Mouse (Mus musculus) CD4-positive, CD25-positive, alpha-beta regulatory T cell, adult 4 months (primary cell): ENCODE measurements around the gene Cybrd1. TPM values are rescaled to one million over a fixed set of nuclear protein-coding genes. Genes with fewer than 3 reads are reported as not detected.

Source experiments
- ATAC-seq: one replicate; pipeline ENCODE4 v1.8.0; 2017
- polyA plus RNA-seq, 2 experiments: library from polyadenylated mRNA; unstranded; fragments of 100-300 nt; shearing (Covaris generic); gene quantifications; one replicate each; pipeline ENCODE4 v1.2.1; 2017

Cybrd1 gene
- under 1 TPM; 0.25 to 0.26 TPM for polyA plus RNA-seq

DNA sequence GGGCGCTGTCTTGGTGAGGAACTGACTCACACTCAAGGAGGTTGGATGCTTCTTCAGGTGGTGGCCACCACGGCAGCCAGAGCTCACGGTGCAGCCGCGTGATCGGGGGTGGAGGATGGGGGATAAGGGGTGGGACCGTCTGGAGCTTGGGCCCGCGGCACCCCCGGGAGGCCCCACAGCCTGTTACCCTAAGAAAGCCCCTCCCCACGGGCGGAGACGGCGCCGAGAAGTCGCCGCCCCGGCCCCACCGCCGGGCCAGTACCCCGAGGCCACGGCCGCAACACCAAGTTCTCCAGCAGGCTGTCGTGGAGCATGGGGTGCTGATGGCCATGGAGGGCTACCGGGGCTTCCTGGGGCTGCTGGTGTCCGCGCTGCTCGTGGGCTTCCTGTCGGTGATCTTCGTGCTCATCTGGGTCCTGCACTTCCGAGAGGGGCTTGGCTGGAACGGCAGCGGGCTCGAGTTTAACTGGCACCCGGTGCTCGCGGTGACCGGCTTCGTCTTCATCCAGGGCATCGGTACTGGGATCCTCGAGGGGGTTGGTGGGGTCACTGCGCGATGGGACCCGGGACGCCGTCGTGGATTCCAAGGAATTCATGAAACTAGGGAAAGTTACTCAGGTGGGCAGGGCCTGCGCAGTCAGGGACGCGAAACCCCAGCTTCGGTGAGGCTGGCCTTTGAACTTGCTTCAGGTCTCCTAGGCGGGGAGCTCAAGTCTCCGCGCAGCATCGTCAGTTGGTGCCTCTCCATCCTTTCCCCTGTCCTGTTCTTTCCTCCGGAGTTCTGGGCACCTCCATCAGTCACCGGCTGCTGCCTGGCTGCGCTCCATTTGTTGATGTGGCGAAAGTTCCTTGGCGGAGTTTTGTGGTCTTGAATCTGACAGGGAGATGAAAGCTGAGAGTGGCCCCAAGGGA is at the start of gene Cybrd1:
Gene Cybrd1 (plus strand): TSS at position 127 of the 912 bp plus-strand sequence.
- ATAC-seq: peak; percentile 34

DNA sequence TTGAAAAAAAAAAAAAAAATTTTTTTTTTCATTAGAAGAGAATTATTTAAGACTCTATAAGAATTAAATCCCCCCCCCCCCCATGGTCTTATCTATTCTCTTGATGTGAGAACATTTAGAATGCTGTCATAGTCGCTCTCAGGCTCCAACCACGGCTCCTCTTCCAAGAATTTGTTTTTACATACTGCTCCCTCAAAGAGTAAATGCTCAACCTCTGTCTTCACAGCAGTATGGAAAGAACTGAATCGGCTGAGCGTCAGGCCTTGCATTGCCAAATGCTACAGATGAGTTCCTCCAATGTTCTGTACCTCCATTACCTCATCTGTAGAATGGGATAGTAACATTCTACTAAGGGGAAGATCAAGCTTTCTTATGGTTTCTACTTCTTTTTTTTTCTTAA is 46.1 kb upstream of the Cybrd1 start:
- ATAC-seq: no peak

DNA sequence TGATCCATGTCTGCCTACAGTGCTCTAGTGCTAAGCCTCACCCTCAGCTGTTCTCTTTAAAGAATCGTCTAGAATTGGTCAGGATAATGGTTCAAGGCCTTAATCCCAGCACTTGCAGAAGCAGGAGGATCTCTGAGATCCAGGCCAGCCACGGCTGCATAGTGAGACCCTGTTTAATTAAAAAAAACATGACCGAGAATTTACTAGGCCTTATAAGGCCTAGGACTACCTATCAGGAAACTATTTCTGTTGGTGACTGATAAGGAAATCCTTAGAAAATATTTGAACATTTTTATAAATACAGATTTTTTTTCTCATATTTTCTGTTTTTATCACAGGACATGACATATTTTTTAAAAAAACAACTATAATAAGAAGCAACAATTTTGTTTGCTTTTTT is 44.4 kb upstream of the Cybrd1 start:
- no peak for ATAC-seq

DNA sequence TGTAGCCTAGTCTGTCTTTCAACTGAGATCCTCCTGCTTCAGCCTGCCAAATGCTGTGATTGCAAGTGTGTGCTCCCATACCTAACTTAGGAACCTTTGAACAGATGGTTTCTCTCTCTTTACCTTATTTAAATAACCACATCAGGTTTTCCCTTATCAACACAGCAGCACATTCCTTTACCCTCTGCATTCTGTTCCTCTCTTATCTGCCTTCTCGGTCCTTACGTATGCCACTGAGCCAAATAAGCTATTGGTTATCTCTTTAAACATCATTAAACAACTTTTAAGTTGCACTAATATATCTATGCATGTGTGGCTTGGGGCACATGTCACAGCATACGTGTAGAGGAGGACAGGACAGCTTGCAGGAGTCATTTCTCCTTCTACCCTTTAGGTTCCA is 43.9 kb upstream of the Cybrd1 start:
- ATAC-seq: no peak

DNA sequence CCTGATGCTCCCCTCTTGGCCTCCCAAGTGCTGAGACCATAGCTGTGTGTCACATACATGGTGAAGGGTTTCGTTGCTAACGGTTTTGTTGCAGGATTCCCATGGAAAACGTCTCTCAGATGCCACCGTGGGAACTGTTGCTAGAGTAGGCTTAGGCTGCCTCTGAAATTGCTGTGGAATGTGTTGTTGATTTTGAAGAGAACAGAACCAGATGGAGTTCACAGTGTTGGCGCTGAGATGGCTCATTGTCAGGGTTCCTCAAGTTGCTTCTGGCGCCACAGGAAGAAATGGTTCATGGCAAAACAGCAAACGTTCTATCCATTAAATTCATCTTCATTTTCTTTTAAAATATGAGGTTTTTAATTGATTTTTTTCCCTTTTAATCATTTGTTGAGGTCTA is 35.3 kb upstream of the Cybrd1 start:
- no peak for ATAC-seq

DNA sequence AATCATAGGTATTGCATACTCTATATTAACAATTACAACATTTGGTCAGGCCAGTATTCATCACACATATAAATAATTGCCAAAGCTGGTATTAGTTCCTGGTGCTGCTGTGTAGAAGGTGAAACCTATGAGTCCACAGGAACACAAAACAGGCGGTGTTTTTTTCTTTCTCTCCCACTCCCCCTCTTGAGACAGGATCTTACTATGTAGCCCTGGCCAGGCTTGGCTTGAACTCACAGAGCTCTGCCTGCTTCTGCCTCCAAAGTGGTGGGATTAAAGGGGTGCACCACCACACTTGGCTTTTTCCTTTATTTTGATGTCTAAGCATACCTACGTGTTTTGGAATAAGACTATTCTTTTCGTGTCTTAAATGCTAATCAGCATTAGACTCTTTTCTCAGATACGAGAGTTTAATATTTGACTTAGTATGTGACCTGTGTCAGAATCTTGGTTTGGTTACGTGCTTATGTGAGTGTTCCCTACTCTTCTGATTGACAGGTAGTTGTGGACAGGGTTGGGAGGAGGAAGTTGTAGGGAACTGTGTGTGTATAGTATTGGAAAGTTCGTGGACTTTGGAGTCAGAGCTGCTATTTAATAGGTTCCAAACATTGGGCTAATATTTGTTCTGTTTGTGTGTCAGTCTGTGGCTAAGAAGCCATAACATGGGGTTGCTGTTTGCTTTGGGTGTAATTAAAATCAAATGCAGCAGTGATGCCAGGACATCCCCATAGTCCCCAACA is 34.1 kb upstream of the Cybrd1 start:
- ATAC-seq: no peak

DNA sequence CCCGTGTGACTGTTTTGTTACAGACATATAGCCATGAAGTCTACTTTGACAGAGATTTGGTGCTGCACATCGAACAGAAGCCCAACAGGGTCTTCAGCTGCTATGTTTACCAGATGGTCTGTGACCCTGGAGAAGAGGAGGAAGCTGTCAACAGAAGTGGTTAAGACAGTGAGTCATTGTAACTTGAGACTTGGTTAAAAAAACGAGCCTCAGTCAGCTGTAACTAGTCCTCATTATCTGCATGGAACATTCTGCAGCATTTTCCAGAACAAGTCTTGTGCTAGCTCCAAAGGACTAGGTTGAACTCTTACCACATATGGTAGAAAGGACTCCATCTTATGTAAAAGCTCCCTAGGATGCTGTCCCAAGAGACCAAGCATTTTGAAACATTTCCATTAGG is 28.0 kb upstream of the Cybrd1 start:
- no peak for ATAC-seq

DNA sequence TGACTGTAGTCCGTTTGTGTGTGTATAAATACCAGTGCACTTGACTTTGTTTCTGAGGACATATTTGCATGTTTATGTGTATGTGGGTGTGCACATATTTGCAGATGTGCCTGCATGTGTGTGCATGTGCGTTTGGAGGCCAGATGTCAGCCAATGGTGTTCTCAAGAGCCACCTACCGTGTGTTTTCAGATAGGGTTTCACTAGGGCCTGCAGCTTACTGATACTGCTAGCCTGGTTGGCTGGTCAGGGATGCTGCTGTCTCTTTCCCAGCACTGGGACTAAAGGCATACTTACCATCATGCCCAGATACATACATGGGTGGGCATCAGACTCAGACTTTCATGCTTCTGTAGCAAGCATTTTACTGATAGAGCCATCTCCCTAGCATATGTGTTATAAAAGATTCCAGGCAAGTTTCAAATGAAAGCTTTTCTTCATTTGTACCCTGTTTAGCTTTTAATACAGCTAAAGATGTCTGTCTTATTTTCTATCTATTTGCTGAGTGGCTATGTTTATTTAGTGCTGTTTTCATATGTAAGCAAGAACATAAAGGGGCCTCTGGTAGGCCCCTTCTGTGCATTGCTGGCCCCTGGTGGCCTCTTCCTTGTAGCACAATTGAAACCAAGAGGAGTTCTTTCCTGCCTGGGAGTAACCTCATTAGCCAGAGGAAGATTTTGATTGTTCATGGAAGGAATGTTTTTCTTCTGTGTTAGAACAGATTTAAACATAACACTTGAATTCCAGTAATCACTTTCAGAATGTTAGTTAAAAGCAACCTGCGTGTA is 26.9 kb upstream of the Cybrd1 start:
- no peak for ATAC-seq

DNA sequence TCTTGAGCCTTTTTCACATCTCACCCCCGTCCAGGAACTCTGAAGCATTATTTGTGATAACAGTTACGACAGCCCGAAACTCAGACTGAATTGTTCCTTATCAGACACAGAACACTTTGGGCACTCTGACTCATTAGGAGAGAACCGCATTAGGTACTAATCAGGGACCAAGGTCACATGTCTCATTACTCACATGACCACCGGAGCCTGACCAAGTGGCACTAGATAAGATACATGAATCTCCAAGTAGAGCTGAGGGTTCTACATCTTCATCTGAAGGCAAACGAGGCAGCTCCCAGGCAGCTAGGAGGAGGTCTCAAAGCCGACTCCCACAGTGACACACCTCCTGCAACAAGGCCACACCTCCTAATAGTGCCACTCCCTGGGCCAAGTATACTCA is 21.6 kb upstream of the Cybrd1 start:
- no peak for ATAC-seq

DNA sequence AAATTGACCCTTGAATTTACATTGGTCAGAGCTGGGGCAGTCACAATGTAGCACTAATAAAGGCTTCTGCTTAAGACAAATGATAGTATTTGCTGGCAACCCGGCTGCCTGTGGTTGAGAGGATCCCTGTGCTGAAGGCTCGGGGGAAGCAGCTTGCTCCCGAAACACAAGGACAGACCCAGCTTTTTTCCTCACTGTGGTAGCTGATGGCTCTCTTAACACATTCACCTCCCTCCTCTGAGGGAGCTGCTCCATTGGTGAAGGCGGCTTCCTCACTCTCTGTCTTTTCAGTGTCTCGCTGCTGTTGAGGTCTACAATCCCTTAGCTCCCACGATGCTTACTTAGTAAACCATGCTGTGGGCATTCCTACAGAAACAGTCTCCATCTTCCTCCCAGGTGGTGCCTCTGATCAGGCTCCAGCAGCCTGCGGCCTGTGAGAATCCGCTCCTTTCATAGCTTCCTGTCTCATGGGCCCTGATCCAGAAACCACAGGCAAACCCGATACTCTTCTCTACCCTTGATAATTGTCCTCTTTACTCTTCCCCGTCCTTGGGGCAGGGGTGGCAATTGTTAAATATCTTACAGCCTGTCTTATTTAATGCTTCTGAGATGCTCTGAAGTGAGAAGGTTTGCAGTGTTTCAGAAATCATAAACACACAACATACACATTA is 15.0 kb upstream of the Cybrd1 start:
- no peak for ATAC-seq

DNA sequence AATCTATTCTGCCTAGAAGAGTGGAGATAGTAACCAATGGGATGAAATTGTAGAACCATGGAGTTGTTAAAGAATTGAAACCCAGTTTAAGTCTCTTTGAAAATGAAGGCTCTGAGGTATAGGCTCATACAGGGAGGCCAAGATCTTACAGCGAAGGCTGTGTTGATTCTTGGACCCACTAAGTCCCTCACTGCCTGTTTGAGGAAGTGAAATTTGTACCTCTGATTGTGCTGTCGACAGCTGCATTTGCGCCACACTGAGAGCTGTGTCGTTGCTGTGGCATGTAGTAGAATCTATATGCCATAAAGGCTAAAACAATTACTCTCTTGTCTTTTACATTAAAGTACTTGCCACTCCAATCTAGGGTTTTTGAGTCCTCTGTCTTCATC is 14.4 kb upstream of the Cybrd1 start:
- ATAC-seq: no peak

DNA sequence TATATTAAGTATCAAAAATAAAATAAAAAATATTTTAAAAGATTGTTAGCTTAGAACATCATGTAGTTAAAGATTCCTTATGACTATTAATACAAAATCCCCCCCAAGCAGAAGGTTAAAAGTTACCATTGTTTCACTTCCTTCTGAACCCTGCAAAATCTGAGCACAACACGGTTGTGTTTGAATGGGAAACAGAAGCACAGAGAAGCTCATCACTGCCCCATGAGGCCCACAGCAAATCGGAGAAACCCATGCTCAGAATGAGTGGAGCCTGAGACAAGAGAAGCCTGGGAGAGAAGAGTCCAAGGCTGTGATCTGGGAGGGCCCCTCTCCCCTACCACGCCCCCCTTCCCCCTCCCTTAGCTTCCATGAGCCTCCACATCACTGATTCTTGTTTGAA is 13.0 kb upstream of the Cybrd1 start:
- ATAC-seq: no peak

DNA sequence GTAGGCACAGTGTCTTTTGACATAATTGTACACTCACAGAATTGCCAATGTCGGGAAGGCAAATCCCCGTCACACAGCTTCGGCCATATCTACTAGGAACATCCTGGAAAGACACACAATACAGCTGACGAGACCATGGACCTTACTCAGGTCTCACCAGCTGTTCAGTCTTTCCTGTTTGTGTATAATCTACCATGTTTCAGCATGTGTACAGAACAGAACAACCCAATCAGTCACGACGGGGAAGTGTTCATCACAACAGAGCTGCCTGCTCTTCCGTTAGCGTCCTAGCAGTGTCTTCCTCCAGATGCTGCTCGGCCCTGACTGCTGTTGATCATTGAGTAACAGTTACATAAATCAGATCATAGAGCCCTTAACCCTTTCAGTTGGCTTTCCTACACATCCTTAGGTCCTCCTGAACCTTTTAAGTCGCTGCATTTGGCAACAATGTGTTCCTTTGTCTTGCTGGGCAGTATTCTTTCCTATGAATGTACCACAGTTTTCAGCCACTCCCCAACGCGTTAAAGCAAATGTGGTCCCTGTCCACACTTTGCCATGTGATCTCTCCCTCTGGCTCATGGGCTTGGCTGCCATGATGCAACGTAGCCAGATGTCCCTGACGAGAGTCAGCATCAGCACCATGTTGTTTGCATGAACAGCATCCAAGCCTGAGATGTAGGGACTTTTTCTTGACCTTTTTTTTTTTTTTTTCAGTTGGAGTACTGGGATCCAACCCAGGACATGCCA is 12.1 kb upstream of the Cybrd1 start:
- ATAC-seq: no peak

DNA sequence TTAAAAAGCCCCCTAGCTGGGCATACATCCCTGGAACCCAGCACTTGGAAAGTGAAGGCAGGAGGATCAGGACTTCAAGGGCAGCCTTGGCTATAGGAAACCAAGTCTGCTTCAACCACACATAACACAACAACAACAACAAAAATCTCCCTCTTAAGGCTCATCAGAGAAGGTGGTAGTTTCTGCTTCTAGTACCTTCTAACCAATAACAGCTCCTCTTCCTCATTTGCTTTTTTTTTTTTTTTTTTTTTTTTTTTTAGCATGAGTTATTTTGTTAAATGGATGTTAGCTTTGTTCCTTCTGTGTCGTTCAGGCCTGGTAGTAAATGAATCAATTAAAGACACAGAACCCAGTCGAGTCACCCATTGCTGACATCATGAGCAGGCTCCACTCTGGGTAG is 10.5 kb upstream of the Cybrd1 start:
- ATAC-seq: no peak

DNA sequence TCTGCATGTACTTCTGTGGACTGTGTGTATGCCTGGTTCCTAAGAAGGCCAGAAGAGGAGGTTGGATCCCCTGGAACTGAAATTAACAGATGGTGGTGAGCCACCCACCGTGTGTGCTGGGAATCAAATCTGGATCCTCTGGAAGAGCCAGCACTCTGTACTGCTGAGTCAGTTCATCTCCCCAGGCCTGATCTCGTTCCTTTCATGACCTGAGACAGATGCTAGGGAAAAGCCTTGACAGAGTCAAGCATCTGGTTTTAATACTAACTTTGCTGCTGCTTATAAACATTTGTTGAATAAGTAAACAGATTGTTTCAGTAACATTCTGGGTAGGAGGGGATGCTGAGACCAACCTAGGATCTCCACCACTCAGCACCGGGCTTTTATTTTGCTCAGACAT is 9.2 kb upstream of the Cybrd1 start:
- no peak for ATAC-seq

DNA sequence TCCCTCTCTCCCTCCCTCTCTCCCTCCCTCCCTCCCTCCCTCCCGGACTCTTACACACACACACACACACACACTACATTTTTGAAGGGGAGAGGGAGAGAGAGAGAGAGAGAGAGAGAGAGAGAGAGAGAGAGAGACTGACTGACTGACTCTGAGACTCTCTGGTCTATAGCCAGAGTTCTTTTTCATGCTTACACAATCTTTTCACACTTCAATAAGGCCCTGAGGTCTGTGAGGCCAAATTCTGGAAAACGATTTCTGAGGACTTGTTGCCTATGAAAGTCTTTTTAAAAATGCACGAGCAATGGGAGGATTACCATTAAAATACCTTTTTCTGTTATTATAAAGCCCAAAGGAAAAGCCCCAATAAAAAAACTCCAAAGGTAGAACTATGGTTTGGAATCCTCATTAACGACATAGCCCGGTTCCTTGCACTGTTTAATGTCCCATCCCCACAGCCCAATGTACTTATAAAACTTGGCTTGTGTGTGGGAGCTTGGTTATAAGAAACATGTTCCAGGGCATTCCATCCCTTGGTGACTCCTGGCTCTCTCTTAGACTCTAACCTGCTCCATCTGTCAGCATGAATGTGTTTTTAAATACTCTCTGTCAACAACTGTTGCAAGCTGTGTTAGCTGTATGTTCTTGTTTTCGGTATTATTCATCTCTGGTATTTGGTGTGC is 4.1 kb upstream of the Cybrd1 start:
- no peak for ATAC-seq

DNA sequence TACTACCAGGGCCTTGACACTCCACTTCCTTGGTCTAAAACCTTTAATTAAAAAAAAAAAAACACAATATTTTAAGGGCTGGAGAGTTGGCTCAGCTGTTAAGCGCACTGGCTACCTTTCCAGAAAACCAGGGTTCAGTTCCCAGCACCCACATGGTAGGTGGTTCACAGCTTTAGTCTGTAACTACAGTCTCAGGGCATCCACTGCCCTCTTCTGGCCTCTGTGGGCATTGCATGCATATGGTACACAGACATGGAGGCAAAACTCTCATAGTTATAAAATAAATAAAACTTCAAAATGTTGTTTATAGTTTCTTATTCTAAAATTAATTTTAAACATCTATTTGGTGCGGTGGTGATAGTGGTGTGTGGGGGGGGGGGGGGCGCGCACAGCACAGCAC is 1.6 kb upstream of the Cybrd1 start:
- ATAC-seq: no peak

DNA sequence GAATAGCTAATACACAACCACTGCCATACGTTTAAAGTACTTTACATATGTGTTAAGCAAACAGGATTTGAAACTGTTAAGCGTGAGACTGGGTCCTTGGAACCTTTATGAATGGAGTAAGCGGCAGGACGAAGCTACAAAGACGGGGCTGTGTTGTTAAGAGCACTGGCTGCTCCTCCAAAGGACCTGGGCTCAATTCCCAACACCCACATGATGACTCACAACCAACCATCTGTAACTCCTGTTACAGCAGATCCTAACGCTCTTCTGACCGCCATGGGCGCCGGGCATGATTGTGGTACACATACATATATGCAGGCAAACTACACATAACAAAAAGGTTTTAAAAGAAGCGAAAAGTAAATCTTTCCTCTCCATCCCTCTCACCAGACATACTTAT is 3.1 kb downstream of the Cybrd1 start:
- no peak for ATAC-seq

DNA sequence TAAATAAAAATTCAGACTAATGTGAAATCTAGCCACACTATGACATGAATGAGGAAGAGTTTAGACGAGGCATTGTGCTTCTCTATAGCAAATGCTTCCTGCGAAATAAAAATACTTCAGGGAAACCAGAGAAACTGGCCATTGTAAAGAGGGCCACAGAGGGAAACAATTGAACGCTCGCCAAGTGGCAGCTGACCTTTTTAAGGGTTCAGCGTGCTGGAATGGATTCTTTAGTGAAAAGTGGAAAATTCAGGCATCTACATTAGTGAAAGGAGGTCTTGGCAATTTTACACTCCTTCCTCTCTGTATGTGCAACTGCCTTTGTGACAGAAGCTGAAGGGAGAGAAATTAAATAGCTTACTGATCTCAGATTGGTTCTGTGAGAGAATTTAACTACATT is 3.7 kb downstream of the Cybrd1 start:
- no peak for ATAC-seq

DNA sequence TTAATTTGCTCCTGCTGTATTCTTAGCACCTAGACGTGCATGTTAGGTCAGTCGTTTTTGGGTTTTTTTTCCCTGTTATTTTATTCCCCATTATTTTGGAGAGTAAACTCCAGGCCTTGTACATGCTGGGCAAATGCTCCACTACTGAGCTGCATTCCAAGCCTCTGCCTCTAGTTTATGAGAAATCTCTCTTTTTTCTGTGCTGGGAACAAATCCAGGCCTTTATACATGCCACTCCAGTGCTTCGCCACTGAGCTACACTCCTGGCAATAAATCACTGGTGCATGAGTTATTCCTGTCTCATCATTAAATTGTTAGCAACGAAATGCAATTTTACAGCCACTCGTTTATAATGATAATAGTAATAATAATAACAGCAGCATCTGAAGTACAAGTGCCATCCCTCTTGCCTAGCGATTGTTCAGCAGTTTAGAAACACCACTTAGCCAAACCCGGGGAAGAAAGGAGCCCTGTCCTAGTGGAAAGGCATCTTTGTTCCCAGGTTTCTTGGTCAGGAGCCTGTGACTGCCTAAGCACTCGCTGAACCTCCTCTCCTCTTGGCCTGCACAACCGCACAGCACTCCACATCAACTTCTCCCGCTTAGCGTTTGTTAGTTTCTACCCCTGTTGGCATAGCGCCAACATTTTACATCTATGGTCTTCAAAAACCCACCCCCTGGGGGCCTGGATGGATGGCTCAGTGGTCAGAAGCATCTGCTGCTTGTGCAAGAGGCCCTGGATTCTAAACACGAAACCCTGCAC is 4.7 kb downstream of the Cybrd1 start:
- no peak for ATAC-seq

DNA sequence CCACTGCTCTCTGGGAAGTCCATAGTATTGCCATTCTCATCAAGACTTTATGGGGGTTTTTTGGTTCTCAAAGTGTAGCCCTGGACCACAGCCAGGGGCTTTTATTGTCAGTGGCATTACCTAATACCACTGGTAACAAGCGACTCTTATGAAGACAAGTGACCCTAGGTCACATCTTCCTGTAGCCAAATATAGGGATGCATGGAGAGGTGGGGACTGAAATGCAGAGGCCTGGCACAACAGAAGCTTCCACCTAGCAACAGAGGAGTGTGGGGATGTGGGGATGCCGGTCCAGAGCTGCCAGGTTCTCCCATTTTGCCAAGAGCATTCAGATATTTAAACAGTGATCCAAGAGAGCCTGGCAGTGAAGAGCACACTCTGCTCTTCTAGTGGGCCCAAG is 5.9 kb downstream of the Cybrd1 start:
- no peak for ATAC-seq
